Mouse (Mus musculus): Measurements from ENCODE around the gene Fcf1. TPM values are rescaled to one million over a fixed set of nuclear protein-coding genes. Genes with fewer than 3 reads are reported as not detected.

Fcf1 gene
- polyA plus RNA-seq, 1 experiment from 2014 or later: 118 TPM

GRCm38 (mm10) chr12:84979264-84979862 is 8.7 kb downstream of the Fcf1 start:
- WGBS: 90% methylated on average over 2 of the region's 2 CpGs

GRCm38 (mm10) chr12:84989456-84989855 is 18.8 kb downstream of the Fcf1 start:
- no peak for ATAC-seq (ENCODE audit: low read depth)
- Histone ChIP-seq H3K27me3 (no peaks in the 10 kb centered on the region), H3K4me2 (no peak overlapping the region), H3K36me3 (peaks cover 5% of the 10 kb centered on the region; the same call in 1 of the 2 replicates), H3K9me3 (no peaks in the 10 kb centered on the region), H3K4me3 (no peak overlapping the region), H3K4me1 (replicated peaks) (no peaks in the 10 kb centered on the region), H3K9ac (no peak overlapping the region), H3K27ac (replicated peaks) (no peak overlapping the region)
- WGBS: 71% methylated on average over 4 of the region's 4 CpGs

More at GRCm38 (mm10) chr12:84979264-84979862, 8.7 kb downstream of the Fcf1 start:
- ATAC-seq (ENCODE audit: low read depth): no peak
- no peaks in the 10 kb centered on the region for H3K9me3 ChIP-seq
- no peak overlapping the region for H3K9ac ChIP-seq
- no peaks in the 10 kb centered on the region for H3K4me1 ChIP-seq (replicated peaks)
- H3K27ac ChIP-seq (replicated peaks): no peak overlapping the region
- no peak overlapping the region for H3K4me2 ChIP-seq
- no peaks in the 10 kb centered on the region for H3K27me3 ChIP-seq
- peaks cover 91% of the 10 kb centered on the region for H3K36me3 ChIP-seq
- no peak overlapping the region for H3K4me3 ChIP-seq

- Histone ChIP-seq H3K27ac (replicated peaks) (no peak overlapping the region; the same call in 1 of the 2 replicates), H3K4me1 (replicated peaks) (peaks cover 25% of the 10 kb centered on the region), H3K9me3 (no peaks in the 10 kb centered on the region), H3K4me2 (peak overlapping the region; percentile 42), H3K36me3 (no peaks in the 10 kb centered on the region), H3K27me3 (no peaks in the 10 kb centered on the region), H3K9ac (peak overlapping the region; percentile 38; the same call in 1 of the 2 replicates), H3K4me3 (peak overlapping the region; percentile 98)
- 92% methylated on average over 9 of the region's 9 CpGs for WGBS
- ATAC-seq (ENCODE audit: low read depth): no peak
These were observed 24.5 kb downstream of the Fcf1 start for GRCm38 (mm10) chr12:84995112-84995761.

GRCm38 (mm10) chr12:84996083-84996496 is 25.4 kb downstream of the Fcf1 start, which contains the start of gene Ylpm1:
TSS of gene Ylpm1 (plus strand) at chr12:84996321.
- Histone ChIP-seq H3K4me1 (replicated peaks) (peaks cover 25% of the 10 kb centered on the region), H3K4me2 (peak within 1 kb of the TSS; percentile 94), H3K27ac (replicated peaks) (peak within 1 kb of the TSS; percentile 95), H3K27me3 (no peaks in the 10 kb centered on the region), H3K9me3 (no peaks in the 10 kb centered on the region), H3K9ac (peak within 1 kb of the TSS; percentile 99), H3K36me3 (no peaks in the 10 kb centered on the region), H3K4me3 (peak within 1 kb of the TSS; percentile 98)
- ATAC-seq (ENCODE audit: low read depth): peak; percentile 99
- WGBS: under 1% methylated on average over 45 of the region's 45 CpGs

- WGBS: under 1% methylated on average over 44 of the region's 44 CpGs
- ATAC-seq (ENCODE audit: low read depth): peak; percentile 56
These were observed 26.1 kb downstream of the Fcf1 start for GRCm38 (mm10) chr12:84996501-84997398.

GRCm38 (mm10) chr12:84999053-84999452 is 28.4 kb downstream of the Fcf1 start:
- H3K9ac ChIP-seq: peak overlapping the region; percentile 99
- no peaks in the 10 kb centered on the region for H3K27me3 ChIP-seq
- H3K4me2 ChIP-seq: peak overlapping the region; percentile 94
- H3K4me3 ChIP-seq: peak overlapping the region; percentile 98
- peaks cover 10% of the 10 kb centered on the region for H3K36me3 ChIP-seq
- H3K9me3 ChIP-seq: peaks cover 6% of the 10 kb centered on the region; the same call in 1 of the 2 replicates
- no peak for ATAC-seq (ENCODE audit: low read depth)
- peaks cover 25% of the 10 kb centered on the region for H3K4me1 ChIP-seq (replicated peaks)
- no peak overlapping the region for H3K27ac ChIP-seq (replicated peaks)

More at GRCm38 (mm10) chr12:84996501-84997398, 26.1 kb downstream of the Fcf1 start:
- peaks cover 25% of the 10 kb centered on the region for H3K4me1 ChIP-seq (replicated peaks)
- peak overlapping the region; percentile 94 for H3K4me2 ChIP-seq
- H3K27ac ChIP-seq (replicated peaks): peak overlapping the region; percentile 95
- H3K9me3 ChIP-seq: no peaks in the 10 kb centered on the region
- H3K36me3 ChIP-seq: no peaks in the 10 kb centered on the region
- H3K27me3 ChIP-seq: no peaks in the 10 kb centered on the region
- H3K4me3 ChIP-seq: peak overlapping the region; percentile 98
- H3K9ac ChIP-seq: peak overlapping the region; percentile 99

- Histone ChIP-seq H3K9me3 (peaks cover 6% of the 10 kb centered on the region; the same call in 1 of the 2 replicates), H3K4me1 (replicated peaks) (no peaks in the 10 kb centered on the region), H3K36me3 (peaks cover 14% of the 10 kb centered on the region), H3K27me3 (no peaks in the 10 kb centered on the region), H3K27ac (replicated peaks) (no peak overlapping the region), H3K9ac (no peak overlapping the region), H3K4me2 (no peak overlapping the region), H3K4me3 (no peak overlapping the region)
- WGBS: 93% methylated on average over 1 of the region's 1 CpGs
- ATAC-seq (ENCODE audit: low read depth): no peak
These were observed 35.5 kb downstream of the Fcf1 start for GRCm38 (mm10) chr12:85006206-85006605.

- ATAC-seq (ENCODE audit: low read depth): no peak
- Histone ChIP-seq H3K36me3 (peaks cover 20% of the 10 kb centered on the region), H3K27me3 (no peaks in the 10 kb centered on the region), H3K9ac (no peak overlapping the region), H3K4me3 (no peak overlapping the region), H3K4me1 (replicated peaks) (no peaks in the 10 kb centered on the region), H3K27ac (replicated peaks) (no peak overlapping the region), H3K9me3 (peaks cover 6% of the 10 kb centered on the region; the same call in 1 of the 2 replicates), H3K4me2 (no peak overlapping the region)
These were observed 36.3 kb downstream of the Fcf1 start for GRCm38 (mm10) chr12:85007021-85007420.

- H3K36me3 ChIP-seq: peaks cover 35% of the 10 kb centered on the region
- no peak overlapping the region for H3K9ac ChIP-seq
- H3K4me3 ChIP-seq: no peak overlapping the region
- H3K27ac ChIP-seq (replicated peaks): no peak overlapping the region
- ATAC-seq (ENCODE audit: low read depth): no peak
- no peaks in the 10 kb centered on the region for H3K4me1 ChIP-seq (replicated peaks)
- H3K27me3 ChIP-seq: no peaks in the 10 kb centered on the region
- WGBS: 86% methylated on average over 1 of the region's 1 CpGs
- no peak overlapping the region for H3K4me2 ChIP-seq
- no peaks in the 10 kb centered on the region for H3K9me3 ChIP-seq
These were observed 39.1 kb downstream of the Fcf1 start for GRCm38 (mm10) chr12:85009776-85010175.

- no peak overlapping the region for H3K4me3 ChIP-seq
- no peak overlapping the region for H3K9ac ChIP-seq
- H3K27me3 ChIP-seq: no peaks in the 10 kb centered on the region
- H3K4me2 ChIP-seq: no peak overlapping the region
- no peaks in the 10 kb centered on the region for H3K9me3 ChIP-seq
- H3K36me3 ChIP-seq: peaks cover 39% of the 10 kb centered on the region
- 92% methylated on average over 2 of the region's 2 CpGs for WGBS
- no peak overlapping the region for H3K27ac ChIP-seq (replicated peaks)
- H3K4me1 ChIP-seq (replicated peaks): no peaks in the 10 kb centered on the region
- no peak for ATAC-seq (ENCODE audit: low read depth)
These were observed 39.8 kb downstream of the Fcf1 start for GRCm38 (mm10) chr12:85010541-85010940.

GRCm38 (mm10) chr12:85012185-85012584 is 41.5 kb downstream of the Fcf1 start:
- WGBS: 96% methylated on average over 2 of the region's 2 CpGs
- peaks cover 47% of the 10 kb centered on the region for H3K36me3 ChIP-seq
- H3K4me1 ChIP-seq (replicated peaks): no peaks in the 10 kb centered on the region
- H3K27me3 ChIP-seq: no peaks in the 10 kb centered on the region
- no peak overlapping the region for H3K27ac ChIP-seq (replicated peaks)
- no peak overlapping the region for H3K4me3 ChIP-seq
- H3K9me3 ChIP-seq: no peaks in the 10 kb centered on the region
- H3K4me2 ChIP-seq: no peak overlapping the region
- no peak for ATAC-seq (ENCODE audit: low read depth)
- no peak overlapping the region for H3K9ac ChIP-seq

- Histone ChIP-seq H3K27me3 (no peaks in the 10 kb centered on the region), H3K4me3 (no peak overlapping the region), H3K4me1 (replicated peaks) (no peaks in the 10 kb centered on the region), H3K4me2 (no peak overlapping the region), H3K9ac (no peak overlapping the region), H3K9me3 (no peaks in the 10 kb centered on the region), H3K27ac (replicated peaks) (no peak overlapping the region), H3K36me3 (peaks cover 12% of the 10 kb centered on the region)
- WGBS: 87% methylated on average over 1 of the region's 1 CpGs
- no peak for ATAC-seq (ENCODE audit: low read depth)
These were observed 51.4 kb downstream of the Fcf1 start for GRCm38 (mm10) chr12:85022071-85022470.
